Mouse (Mus musculus): Measurements from ENCODE around the gene Asb15.
A peak's percentile ranks its signal among the peaks of the same experiment; 100 is the strongest.

Asb15 gene

DNA sequence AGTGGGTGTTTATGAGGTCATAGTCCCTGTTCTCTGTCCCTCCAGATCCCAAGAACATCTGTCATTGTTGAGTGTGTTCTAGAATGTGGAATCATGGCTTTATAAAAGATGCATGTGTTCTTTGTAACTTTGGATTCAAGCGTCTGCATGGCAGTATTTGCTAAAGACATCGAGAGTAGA is at the start of gene Asb15:
Gene Asb15, plus strand, starts transcription at position 81 of the 180 bp plus-strand sequence.
- DNase-seq (ENCODE audit: low read depth, low spot score): no peak

DNA sequence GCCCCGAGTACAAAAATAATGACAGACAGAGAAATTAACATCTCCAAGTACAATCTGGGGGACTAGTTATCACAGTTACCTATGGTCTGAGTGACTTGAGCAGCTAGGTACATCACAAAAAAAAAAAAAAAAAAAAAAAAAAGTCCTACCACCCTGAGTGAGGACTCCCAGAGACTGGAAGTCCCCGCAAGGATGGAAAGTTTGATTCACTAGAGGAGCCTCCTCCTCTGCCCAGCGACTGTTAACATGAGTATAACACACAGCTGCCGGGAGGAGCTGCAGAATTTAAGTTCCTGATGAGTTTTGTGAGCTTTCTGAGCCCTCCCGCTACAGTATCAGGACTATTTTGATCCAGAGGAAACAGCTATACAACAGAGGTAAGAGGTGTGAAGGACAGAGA is 41.4 kb upstream of the Asb15 start:
- no peak for DNase-seq (ENCODE audit: low read depth, low spot score)

GRCm38 (mm10) chr6:24490341-24490740 is 37.6 kb upstream of the Asb15 start:
- no peak for DNase-seq (ENCODE audit: low read depth, low spot score)

GRCm38 (mm10) chr6:24504141-24504540 is 23.8 kb upstream of the Asb15 start:
- DNase-seq (ENCODE audit: low read depth, low spot score): no peak

DNA sequence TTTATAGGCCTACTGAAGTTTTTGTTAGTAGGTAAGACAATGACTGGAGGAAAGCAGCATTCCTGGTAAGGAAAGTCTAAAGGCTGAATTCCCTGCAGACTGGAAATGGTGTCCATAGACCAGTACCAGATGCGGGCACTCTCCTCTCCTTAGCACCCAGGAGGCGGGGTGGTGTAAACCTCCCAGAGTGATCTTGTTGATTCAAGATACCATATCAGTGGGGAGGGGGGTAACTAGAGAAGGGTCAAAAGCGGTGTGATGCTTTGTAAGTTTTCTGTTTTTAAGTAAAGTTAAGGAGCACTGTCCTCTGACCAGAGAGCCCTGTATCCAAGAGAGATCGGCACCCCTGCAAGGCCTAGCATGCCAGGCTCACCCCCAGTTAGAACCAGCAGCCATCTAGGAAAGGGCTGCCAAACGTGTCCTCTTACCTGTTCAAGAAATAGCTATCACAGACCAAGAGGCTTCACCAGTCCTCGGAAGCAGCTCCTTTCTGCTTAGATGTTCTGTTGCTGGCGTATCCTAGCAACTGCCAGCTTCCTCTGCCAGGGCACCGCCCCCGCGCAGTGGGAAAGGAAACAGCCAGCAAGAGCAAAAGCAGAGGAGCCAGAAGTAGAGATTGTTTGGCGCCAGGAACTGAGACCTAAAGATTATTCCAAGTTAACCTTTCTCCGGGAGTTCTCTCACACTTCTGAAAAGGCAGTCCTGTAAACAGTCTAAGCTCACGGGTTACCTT is 13.2 kb upstream of the Asb15 start, which contains the start of gene Iqub:
Gene Iqub, minus strand, starts transcription at position 516 of the 733 bp plus-strand sequence.
- DNase-seq (ENCODE audit: low read depth, low spot score): peak; percentile 88

DNA sequence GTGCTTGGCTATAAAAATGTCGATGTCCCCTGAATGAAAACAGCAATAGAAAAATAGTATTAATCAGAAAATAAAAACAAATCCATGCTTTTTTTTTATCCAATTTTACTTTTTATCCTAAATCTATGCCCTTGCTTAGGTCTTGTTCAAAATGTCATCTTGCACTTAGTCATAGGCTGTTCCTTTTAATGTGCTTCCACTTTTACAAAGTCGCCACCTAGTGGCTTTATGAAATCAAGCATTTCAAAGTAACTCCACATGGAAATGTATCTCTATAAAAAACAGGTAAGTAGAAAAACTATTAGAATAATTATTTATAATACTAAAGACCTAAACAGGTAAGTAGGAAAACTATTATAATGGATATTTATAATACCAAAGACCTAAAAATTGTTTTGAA is 11.7 kb upstream of the Asb15 start:
- DNase-seq (ENCODE audit: low read depth, low spot score): no peak

DNA sequence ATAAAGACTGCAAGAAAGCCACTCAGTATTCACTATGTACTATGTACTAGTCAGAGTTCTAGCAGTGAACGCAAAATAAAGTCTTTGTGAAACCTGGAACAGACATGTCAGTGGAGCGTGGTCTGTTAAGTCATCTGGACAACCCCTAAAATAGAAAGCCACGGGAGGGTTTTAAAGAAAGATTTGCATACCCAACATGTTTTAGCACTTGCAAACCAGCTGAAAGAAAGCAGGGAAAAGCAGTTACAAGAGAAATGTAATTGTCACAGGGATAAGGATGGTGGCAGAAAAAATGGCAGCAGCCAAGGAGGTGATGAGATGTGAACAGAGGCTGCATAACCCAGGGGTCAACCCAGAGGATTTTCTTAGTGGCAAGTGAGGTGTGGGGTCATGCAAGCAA is 2.2 kb upstream of the Asb15 start:
- no peak for DNase-seq (ENCODE audit: low read depth, low spot score)

DNA sequence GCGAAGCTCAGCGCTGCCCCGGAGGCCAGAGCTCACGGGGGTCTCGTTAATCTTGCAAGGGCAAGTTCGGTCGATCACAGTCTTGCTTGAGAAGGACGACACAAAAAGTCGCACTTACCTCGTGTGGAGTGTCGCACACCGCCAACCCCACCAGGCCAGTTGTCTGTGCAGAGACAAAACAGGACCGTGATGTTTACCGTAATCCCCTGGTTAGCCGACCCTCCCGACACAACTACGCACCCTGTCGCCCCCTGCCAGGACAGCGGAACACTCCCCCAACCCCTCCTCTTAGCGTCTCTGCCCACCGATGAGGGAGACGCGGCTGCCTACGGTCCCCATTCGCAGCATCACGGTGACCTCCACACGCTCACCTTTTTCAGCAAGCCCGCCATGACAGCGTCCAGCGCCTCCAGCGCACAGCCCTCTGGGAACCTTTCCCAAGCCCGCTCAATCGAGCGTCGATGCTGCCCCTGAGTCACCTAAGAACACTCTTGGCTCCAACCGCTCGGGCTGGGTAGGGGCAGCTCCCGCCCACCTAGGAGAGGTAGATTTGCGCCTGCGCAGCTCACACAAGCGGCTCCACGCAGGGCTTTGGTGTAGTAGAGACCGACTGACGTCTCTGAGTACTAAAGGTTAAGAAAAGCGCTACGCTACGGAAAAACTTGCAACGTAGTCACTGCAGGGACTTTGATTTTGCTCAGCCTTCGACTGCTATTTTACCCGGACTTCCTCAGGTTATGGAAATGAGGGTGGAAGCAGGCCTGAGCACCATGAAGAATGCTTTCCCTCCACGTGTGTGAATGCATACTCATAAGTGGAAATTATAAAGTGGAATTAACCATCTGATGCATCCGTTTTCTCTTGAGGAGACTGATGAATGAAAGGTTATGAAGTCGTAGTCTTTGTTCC is 535 bp upstream of the Asb15 start, which contains the start of gene Ndufa5:
Gene Ndufa5, minus strand, starts transcription at position 859 of the 909 bp plus-strand sequence.
- DNase-seq (ENCODE audit: low read depth, low spot score): peak; percentile 97

GRCm38 (mm10) chr6:24530166-24530565 is 2.2 kb downstream of the Asb15 start:
- no peak for DNase-seq (ENCODE audit: low read depth, low spot score)

- no peak for DNase-seq (ENCODE audit: low read depth, low spot score)
These were observed 2.9 kb downstream of the Asb15 start for GRCm38 (mm10) chr6:24530711-24531420.

DNA sequence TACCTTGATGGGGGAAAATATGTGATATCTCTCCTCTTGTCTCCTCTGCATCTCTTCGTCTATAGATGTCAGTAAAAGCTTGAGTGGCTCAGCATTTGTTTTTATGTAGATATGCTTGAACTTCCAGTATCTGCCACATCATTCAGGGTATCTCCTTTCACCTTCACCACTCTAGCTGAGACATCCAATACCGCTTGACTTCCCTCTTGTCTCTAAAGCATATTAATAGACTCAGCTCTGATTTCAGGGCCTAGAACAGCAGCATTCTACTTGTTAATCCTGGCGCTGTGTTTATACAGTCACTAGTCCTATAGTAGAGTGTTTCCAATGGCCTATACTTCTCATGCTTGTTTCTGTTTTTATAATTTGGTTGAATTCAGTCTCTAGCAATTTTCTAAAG is 4.9 kb downstream of the Asb15 start:
- DNase-seq (ENCODE audit: low read depth, low spot score): no peak

- no peak for DNase-seq (ENCODE audit: low read depth, low spot score)
These were observed 10.5 kb downstream of the Asb15 start for GRCm38 (mm10) chr6:24538435-24538834.

DNA sequence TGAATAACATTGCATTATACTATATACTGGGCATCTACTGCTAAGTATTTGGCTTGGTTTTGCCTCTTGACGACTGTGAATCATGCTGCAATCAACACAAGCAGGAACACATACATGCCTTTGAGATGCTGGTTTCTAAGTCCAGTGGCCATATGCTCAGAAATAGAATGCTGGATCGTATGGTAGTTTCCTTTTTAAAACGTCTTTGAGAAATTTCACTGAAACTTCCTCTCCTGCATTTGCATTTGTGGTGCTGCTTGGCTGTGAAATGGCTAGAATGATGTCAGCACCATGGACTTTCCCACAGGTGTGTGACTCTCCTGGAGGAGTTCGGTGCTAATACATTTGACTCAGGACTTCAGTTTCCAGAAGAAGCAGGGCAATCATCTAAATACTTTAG is 12.2 kb downstream of the Asb15 start:
- no peak for DNase-seq (ENCODE audit: low read depth, low spot score)

GRCm38 (mm10) chr6:24542393-24542792 is 14.4 kb downstream of the Asb15 start:
- DNase-seq (ENCODE audit: low read depth, low spot score): no peak

GRCm38 (mm10) chr6:24543119-24543591 is 15.2 kb downstream of the Asb15 start:
- DNase-seq (ENCODE audit: low read depth, low spot score): no peak

DNA sequence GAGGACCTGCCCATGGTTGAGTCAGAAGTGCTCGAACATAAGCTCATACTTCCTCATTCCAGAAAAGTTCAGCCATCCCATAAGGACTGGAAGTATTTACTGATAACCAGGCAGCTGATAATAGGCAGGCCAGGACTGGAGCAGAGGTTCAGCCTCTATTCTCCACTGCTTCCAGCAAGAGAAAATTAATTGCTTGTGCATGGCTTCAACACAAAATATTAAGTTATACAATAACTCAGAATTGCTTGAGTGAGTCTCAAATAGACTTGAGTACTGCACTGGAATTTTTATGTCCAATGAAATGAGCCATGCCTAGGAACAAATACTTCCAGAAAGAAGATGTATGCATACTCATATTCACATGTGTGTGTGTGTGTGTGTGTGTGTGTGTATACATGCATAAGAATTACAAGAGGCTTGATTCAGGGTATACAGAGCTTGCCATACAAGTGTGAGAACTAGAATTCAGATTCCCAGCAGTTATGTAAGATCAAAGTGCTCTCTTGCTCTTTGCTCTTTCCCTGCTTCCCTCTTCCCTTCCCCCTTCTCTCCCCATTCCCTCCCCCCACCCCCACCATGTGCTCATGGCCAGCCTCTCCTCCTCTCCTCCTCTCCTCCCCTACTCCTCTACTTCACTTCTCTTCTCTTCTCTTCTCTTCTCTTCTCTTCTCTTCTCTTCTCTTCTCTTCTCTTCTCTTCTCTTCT is 18.9 kb downstream of the Asb15 start:
- no peak for DNase-seq (ENCODE audit: low read depth, low spot score)

DNA sequence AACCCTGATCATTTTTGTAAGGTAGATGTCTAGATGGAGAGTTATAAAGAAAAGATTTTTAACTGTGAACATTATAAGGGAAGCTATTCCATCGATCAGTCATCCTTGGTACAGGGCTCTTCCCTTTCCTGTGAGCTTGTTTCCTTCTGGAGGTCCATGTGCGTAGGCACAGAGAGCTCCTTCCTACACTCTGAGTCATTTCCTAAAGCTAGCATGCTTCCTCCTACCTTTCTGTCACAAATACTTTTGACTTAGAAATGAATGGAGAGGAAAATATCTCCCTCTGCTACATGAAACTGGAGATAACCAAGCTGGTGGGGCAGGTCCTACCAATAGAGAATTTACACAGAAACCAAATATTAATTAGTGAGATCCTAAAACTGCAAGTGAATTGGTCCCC is 21.9 kb downstream of the Asb15 start:
- DNase-seq (ENCODE audit: low read depth, low spot score): peak; percentile 56

- DNase-seq (ENCODE audit: low read depth, low spot score): no peak
These were observed 24.1 kb downstream of the Asb15 start for GRCm38 (mm10) chr6:24552046-24552445.

DNA sequence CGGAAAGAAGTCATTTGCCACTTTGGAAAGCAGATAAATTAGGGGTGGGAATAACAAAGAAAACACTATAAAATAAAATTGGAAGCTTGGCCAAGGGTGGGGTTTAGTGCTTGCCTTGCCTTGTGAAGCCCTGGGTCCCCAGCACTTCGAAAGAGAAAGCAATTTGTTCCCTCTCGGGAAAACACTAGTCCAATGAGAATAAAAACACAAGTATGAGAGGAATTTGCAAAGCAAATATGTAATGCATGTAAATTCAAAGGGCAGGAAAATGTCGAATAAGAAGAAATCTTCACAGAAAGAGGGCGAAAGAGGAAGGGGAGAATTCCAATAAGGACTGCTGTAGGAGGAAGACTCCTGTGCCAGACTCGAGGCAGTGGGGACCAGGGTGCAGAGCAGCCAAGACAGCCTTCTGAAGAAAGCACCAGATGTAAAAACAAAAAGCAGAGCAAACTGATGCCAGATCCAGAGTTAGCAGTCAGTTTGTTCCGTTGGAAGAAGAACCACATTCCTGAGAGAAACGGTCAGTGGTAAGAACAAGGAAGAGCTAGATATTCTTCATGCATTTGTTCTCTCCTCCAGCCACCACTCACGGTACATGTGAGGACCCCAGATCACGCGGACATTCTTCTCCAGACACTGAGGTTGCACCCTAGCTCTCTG is 26.6 kb downstream of the Asb15 start:
- DNase-seq (ENCODE audit: low read depth, low spot score): no peak

- no peak for DNase-seq (ENCODE audit: low read depth, low spot score)
These were observed 27.5 kb downstream of the Asb15 start for GRCm38 (mm10) chr6:24555488-24555887.

- no peak for DNase-seq (ENCODE audit: low read depth, low spot score)
These were observed 36.1 kb downstream of the Asb15 start for GRCm38 (mm10) chr6:24564081-24564480.
